Mouse (Mus musculus) bone marrow macrophage, adult 2 months (primary cell): ENCODE data around the gene Mga.

Experiments
- CTCF ChIP-seq: IDR thresholded peaks from 2 replicates; pipeline ENCODE4 v1.5.1; 2012; ENCODE audit warnings: low read depth, mild to moderate bottlenecking, low read length, moderate library complexity
- POLR2A ChIP-seq: IDR thresholded peaks from 2 replicates; pipeline ENCODE4 v1.6.1; 2012; ENCODE audit warnings: mild to moderate bottlenecking, low read depth, low read length, borderline replicate concordance

GRCm38 (mm10) chr2:120003970-120004369, 106.9 kb downstream of the Mga start:
- TF ChIP-seq POLR2A: no peak
- TF ChIP-seq CTCF: no peak
